Mouse (Mus musculus) heart, embryonic 14.5 days (tissue): ENCODE results near the gene Diaph2. TPM values are rescaled to one million over a fixed set of nuclear protein-coding genes. Genes with fewer than 3 reads are reported as not detected.
"Not testable (repeated sequence)": the region's sequence is repeated elsewhere in the genome, so short reads cannot be mapped to it uniquely, and the experiment has no call there.

ENCODE experiments used
- ATAC-seq: fragments of 200-750 bp; cut with Nextera tagmentation; 2 replicates; pipeline ENCODE4 v1.8.0; 2017; ENCODE audit warnings: low read depth, moderate TSS enrichment; ENCODE audit not compliant: insufficient number of reproducible peaks, insufficient read depth, low FRiP score
- H3K27ac ChIP-seq, 2 experiments: fragments of 200-500 bp in 1 of 2; fragments of 300-500 bp in 1 of 2; sonication (generic) in 1 of 2; replicated peaks in 1 of 2; 2 replicates each; pipeline ENCODE4 v1.5.1; 2012 to 2014; ENCODE audit warnings: low read depth in 2 of 2, low read length in 2 of 2, control low read depth in 1 of 2, mild to moderate bottlenecking in 1 of 2, mixed read lengths in 1 of 2; ENCODE audit not compliant: control insufficient read depth in 1 of 2, insufficient read depth in 1 of 2
- H3K27me3 ChIP-seq: fragments of 300-500 bp; sonication (generic); 2 replicates; pipeline ENCODE4 v1.6.1; 2014; ENCODE audit warnings: mild to moderate bottlenecking, low read length, control low read depth; ENCODE audit not compliant: control insufficient read depth, insufficient read depth
- H3K36me3 ChIP-seq: fragments of 300-500 bp; sonication (generic); 2 replicates; pipeline ENCODE4 v1.6.1; 2014; ENCODE audit warnings: mild to moderate bottlenecking, control low read depth, low read length, mixed read lengths; ENCODE audit not compliant: control insufficient read depth, insufficient read depth
- H3K4me1 ChIP-seq, 2 experiments: fragments of 200-500 bp in 1 of 2; fragments of 300-500 bp in 1 of 2; sonication (generic) in 1 of 2; 2 replicates each; pipeline ENCODE4 v1.6.1; 2012 to 2014; ENCODE audit warnings: low read length in 2 of 2, control low read depth in 1 of 2, mixed read lengths in 1 of 2; ENCODE audit not compliant: control insufficient read depth in 2 of 2, insufficient read depth in 2 of 2
- H3K4me2 ChIP-seq: fragments of 300-500 bp; sonication (generic); 2 replicates; pipeline ENCODE4 v1.6.1; 2014; ENCODE audit warnings: mild to moderate bottlenecking, low read length
- H3K4me3 ChIP-seq, 2 experiments: fragments of 200-500 bp in 1 of 2; fragments of 300-500 bp in 1 of 2; sonication (generic) in 1 of 2; 2 replicates each; pipeline ENCODE4 v1.5.1; 2012 to 2014; ENCODE audit warnings: low read length in 2 of 2, mild to moderate bottlenecking in 2 of 2, control low read depth in 1 of 2, low read depth in 1 of 2, moderate library complexity in 1 of 2; ENCODE audit not compliant: control insufficient read depth in 1 of 2, insufficient read depth in 1 of 2
- H3K9ac ChIP-seq: fragments of 300-500 bp; sonication (generic); 2 replicates; pipeline ENCODE4 v1.6.1; 2014; ENCODE audit warnings: mild to moderate bottlenecking, low read length
- H3K9me3 ChIP-seq: fragments of 300-500 bp; sonication (generic); 2 replicates; pipeline ENCODE4 v1.6.1; 2016; ENCODE audit warnings: low read length, control low read depth; ENCODE audit not compliant: control insufficient read depth
- WGBS: fragments of 180-500 bp; shearing (Covaris S2); extraction: QIAGEN DNeasy Blood & Tissue Kit; methylation state at CpG from one replicate; pipeline ENCODE4 v1.1.7; 2014; 5-methylcytosine and 5-hydroxymethylcytosine counted together
- polyA plus RNA-seq: library from polyadenylated mRNA; unstranded; fragments of >200 nt; fragmentation: Nextera tagmentation; extraction: Ambion mirVana; gene quantifications from 2 replicates; pipeline ENCODE4 v1.2.1, GENCODE M21; 2014

The Diaph2 gene
- polyA plus RNA-seq, 1 experiment from 2014 or later = 6.8 TPM

GRCm38 (mm10) chrX:130152164-130152563 is 402.6 kb downstream of the Diaph2 start:
- H3K4me3 ChIP-seq = no peak overlapping the region
- 61% methylated on average over 1 of the region's 1 CpGs for WGBS
- H3K9ac ChIP-seq = no peak overlapping the region
- no peaks in the 10 kb centered on the region for H3K4me1 ChIP-seq
- no peak for ATAC-seq
- H3K27me3 ChIP-seq = no peaks in the 10 kb centered on the region
- H3K9me3 ChIP-seq = no peaks in the 10 kb centered on the region
- no peaks in the 10 kb centered on the region for H3K36me3 ChIP-seq
- H3K4me2 ChIP-seq = no peak overlapping the region
- H3K27ac ChIP-seq = no peak overlapping the region

- Histone ChIP-seq H3K36me3 (no peaks in the 10 kb centered on the region), H3K9ac (no peak overlapping the region), H3K4me1 (no peaks in the 10 kb centered on the region), H3K9me3 (no peaks in the 10 kb centered on the region), H3K4me3 (no peak overlapping the region), H3K27ac (no peak overlapping the region), H3K27me3 (no peaks in the 10 kb centered on the region), H3K4me2 (no peak overlapping the region)
- 54% methylated on average over 2 of the region's 2 CpGs for WGBS
- no peak for ATAC-seq
Observed at GRCm38 (mm10) chrX:130173126-130173525, 423.6 kb downstream of the Diaph2 start.

- H3K36me3 ChIP-seq = no peaks in the 10 kb centered on the region
- ATAC-seq = no peak
- no peak overlapping the region for H3K4me2 ChIP-seq
- H3K9ac ChIP-seq = no peak overlapping the region
- no peak overlapping the region for H3K27ac ChIP-seq
- no peaks in the 10 kb centered on the region for H3K4me1 ChIP-seq
- no peak overlapping the region for H3K4me3 ChIP-seq
- H3K9me3 ChIP-seq = no peaks in the 10 kb centered on the region
- WGBS = 48% methylated on average over 1 of the region's 1 CpGs
- H3K27me3 ChIP-seq = no peaks in the 10 kb centered on the region
Observed at GRCm38 (mm10) chrX:130187891-130188290, 438.3 kb downstream of the Diaph2 start.

DNA sequence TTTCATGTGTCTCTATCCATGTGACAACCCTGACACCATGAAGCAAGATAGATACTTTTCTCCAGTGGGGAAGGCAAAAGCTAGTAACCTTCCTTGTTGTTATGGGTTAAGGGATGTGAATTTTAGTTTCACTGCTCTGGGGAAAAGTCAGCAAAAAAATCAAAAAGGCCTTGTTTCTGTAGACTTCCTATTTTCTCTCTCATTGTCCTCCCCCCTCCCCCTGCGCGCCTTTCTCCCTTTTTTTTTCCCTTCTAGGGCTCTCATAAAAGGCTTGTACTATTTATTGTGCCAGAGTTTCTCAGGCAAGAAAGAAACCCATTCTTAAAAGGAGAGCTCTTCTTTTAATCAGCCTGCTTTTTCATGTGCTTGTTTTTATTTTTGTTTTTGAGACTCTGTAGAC is 438.9 kb downstream of the Diaph2 start:
- no peak overlapping the region for H3K9ac ChIP-seq
- no peak overlapping the region for H3K4me2 ChIP-seq
- H3K9me3 ChIP-seq = no peaks in the 10 kb centered on the region
- 68% methylated on average over 2 of the region's 2 CpGs for WGBS
- H3K27ac ChIP-seq = no peak overlapping the region
- H3K36me3 ChIP-seq = no peaks in the 10 kb centered on the region
- no peaks in the 10 kb centered on the region for H3K27me3 ChIP-seq
- H3K4me1 ChIP-seq = no peaks in the 10 kb centered on the region
- no peak overlapping the region for H3K4me3 ChIP-seq
- ATAC-seq = no peak

DNA sequence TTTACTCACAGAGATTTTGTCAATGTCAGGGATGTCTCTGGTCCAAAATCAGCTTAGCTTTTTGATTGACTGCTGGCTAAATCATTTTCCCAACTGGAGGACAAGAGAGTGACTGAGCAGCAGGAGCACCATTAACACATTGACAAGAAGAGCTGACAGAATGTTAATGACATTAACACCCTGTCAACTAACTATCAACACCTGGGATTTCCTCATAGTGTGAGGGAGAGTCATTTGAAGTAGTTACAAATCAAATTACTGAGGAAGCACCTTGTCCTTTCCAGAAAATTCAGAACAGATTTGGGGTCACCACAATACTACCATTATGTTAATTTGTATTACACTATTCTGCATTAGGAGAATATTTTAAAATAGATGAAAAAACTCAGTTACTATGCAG is 439.7 kb downstream of the Diaph2 start:
- H3K4me1 ChIP-seq = no peaks in the 10 kb centered on the region
- no peaks in the 10 kb centered on the region for H3K36me3 ChIP-seq
- no peaks in the 10 kb centered on the region for H3K9me3 ChIP-seq
- no peaks in the 10 kb centered on the region for H3K27me3 ChIP-seq
- no peak for ATAC-seq
- no peak overlapping the region for H3K9ac ChIP-seq
- no peak overlapping the region for H3K27ac ChIP-seq
- H3K4me2 ChIP-seq = no peak overlapping the region
- no peak overlapping the region for H3K4me3 ChIP-seq

GRCm38 (mm10) chrX:130197412-130197811 is 447.9 kb downstream of the Diaph2 start:
- not testable (repeated sequence) for H3K9me3 ChIP-seq, H3K36me3 ChIP-seq, ATAC-seq, H3K4me2 ChIP-seq, H3K4me1 ChIP-seq, H3K9ac ChIP-seq, H3K27me3 ChIP-seq, H3K4me3 ChIP-seq, H3K27ac ChIP-seq
- WGBS = 81% methylated on average over 3 of the region's 3 CpGs

DNA sequence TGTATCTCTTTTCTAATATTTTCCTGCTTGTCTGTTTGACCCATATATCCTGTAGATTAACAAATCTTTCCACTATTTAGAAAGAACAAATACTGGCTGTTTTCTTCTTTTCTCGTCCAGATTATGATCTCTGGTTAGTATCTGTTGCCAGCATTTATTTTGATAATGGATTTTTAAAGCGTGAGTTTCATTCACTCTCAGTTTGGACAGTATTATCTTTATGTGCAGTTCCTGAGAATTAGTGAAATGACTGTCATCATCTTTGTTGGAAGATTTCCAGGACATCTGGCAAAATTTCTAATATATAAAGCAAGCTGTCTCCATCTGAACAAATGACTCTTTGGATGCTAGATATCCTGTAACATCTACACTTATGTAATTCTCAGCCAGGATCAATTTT is 455.7 kb downstream of the Diaph2 start:
- H3K27ac ChIP-seq = no peak overlapping the region
- WGBS = 58% methylated on average over 2 of the region's 2 CpGs
- H3K9ac ChIP-seq = no peak overlapping the region
- no peak overlapping the region for H3K4me2 ChIP-seq
- H3K36me3 ChIP-seq = no peaks in the 10 kb centered on the region
- ATAC-seq = no peak
- H3K27me3 ChIP-seq = no peaks in the 10 kb centered on the region
- H3K9me3 ChIP-seq = no peaks in the 10 kb centered on the region
- no peaks in the 10 kb centered on the region for H3K4me1 ChIP-seq
- no peak overlapping the region for H3K4me3 ChIP-seq

GRCm38 (mm10) chrX:130212227-130212626 is 462.7 kb downstream of the Diaph2 start:
- Histone ChIP-seq H3K36me3 (no peaks in the 10 kb centered on the region), H3K9ac (no peak overlapping the region), H3K9me3 (no peaks in the 10 kb centered on the region), H3K4me2 (no peak overlapping the region), H3K27me3 (no peaks in the 10 kb centered on the region), H3K4me3 (no peak overlapping the region), H3K27ac (no peak overlapping the region), H3K4me1 (no peaks in the 10 kb centered on the region)
- no peak for ATAC-seq
- 80% methylated on average over 4 of the region's 4 CpGs for WGBS
